Comparison of ENCODE assay signal across 10 mouse cellular contexts in genomic region chr17:44530000-44530399, GRCm38 (mm10).
DNase-seq lines count a peak whose midpoint lies in the region; ATAC-seq and TF ChIP-seq lines count a peak whose summit lies in the region.
"Had no signal": no experiment of that assay in that cellular context is flagged by ENCODE, and none has a peak within 500 bp of the region (broad histone marks: within the 10 kb centered on the region; RNA-seq: fewer than 3 reads in every experiment).

No protein-coding gene starts in this region.

- no peak overlapping the region for H3K4me3 ChIP-seq in kidney, embryonic 16.5 days (ENCODE audit: low read length)
- no peak overlapping the region for H3K4me3 ChIP-seq in E14TG2a.4 (replicated peaks; ENCODE audit: low read length)

- no peak overlapping the region for H3K4me2 ChIP-seq in kidney, embryonic 16.5 days (replicated peaks; ENCODE audit: low read depth, low read length)

- H3K27ac ChIP-seq in kidney, embryonic 16.5 days (ENCODE audit: low read length): no peak overlapping the region

- no peaks in the 10 kb centered on the region for H3K4me1 ChIP-seq in kidney, embryonic 16.5 days (ENCODE audit: insufficient read depth, low read length)
- H3K4me1 ChIP-seq in E14TG2a.4 (replicated peaks; ENCODE audit: low read depth, low read length): peaks cover 9% of the 10 kb centered on the region

- TF ChIP-seq CTCF in E14TG2a.4 (conservative IDR thresholded peaks at IDR 0.05; ENCODE audit: low read length): peak; percentile 52

- H3K36me3 ChIP-seq in kidney, embryonic 16.5 days (ENCODE audit: insufficient read depth, low read length): no peaks in the 10 kb centered on the region
- no peaks in the 10 kb centered on the region for H3K36me3 ChIP-seq in E14TG2a.4 (ENCODE audit: insufficient read depth, low read length)

- no peaks in the 10 kb centered on the region for H3K9me3 ChIP-seq in kidney, embryonic 16.5 days (ENCODE audit: low read length)
- peaks cover 8% of the 10 kb centered on the region; the same call in 1 of the 2 replicates for H3K9me3 ChIP-seq in E14TG2a.4 (ENCODE audit: low read length)

- H3K9ac ChIP-seq in kidney, embryonic 16.5 days (replicated peaks; ENCODE audit: low read length): no peak overlapping the region

- DNase-seq in kidney, adult 9 months: peak; percentile 31
- peak; percentile 51 to 59 for DNase-seq in adrenal gland, postnatal 36 days
- DNase-seq in layer of hippocampus, postnatal 14 days (ENCODE audit: low spot score in 2 of 2): no peak
- DNase-seq in right cerebral cortex, adult 18-20 months: no peak
- no peak for DNase-seq in urinary bladder, adult 2 months (ENCODE audit: low spot score)
- DNase-seq: heart, postnatal 10 days; midbrain, embryonic 14.5 days had no signal

- ATAC-seq in kidney, embryonic 16.5 days (ENCODE audit: low FRiP score, low TSS enrichment): no peak
- ATAC-seq in megakaryocyte, adult 5-6 weeks (ENCODE audit: poor library complexity, severe bottlenecking): peak; percentile 54; the same call in 1 of the 2 replicates

- no peaks in the 10 kb centered on the region for H3K27me3 ChIP-seq in kidney, embryonic 16.5 days (ENCODE audit: insufficient read depth, low read length)
- no peaks in the 10 kb centered on the region for H3K27me3 ChIP-seq in E14TG2a.4 (ENCODE audit: insufficient read depth, low read length)

- WGBS in kidney, embryonic 16.5 days: 82% methylated on average over 6 of the region's 6 CpGs

Comparison
In these comparisons a context has a peak if more than half of its experiments do, and no peak if none do; other contexts are left out.
1. DNase-seq: peak in kidney, adult 9 months (single experiment) and adrenal gland, postnatal 36 days (2 of 2); none in layer of hippocampus, postnatal 14 days (0 of 2), right cerebral cortex, adult 18-20 months (single experiment) and urinary bladder, adult 2 months (single experiment).